Mouse (Mus musculus): ENCODE measurements around the gene Elf1. TPM values are rescaled to one million over a fixed set of nuclear protein-coding genes. Genes with fewer than 3 reads are reported as not detected.
"Not testable (repeated sequence)": the region's sequence is repeated elsewhere in the genome, so short reads cannot be mapped to it uniquely, and the experiment has no call there.

Gene Elf1
- polyA plus RNA-seq (2015; fragmentation: Nextera tagmentation; extraction: Ambion mirVana): 13.7 and 14.7 TPM in 2 replicates

DNA sequence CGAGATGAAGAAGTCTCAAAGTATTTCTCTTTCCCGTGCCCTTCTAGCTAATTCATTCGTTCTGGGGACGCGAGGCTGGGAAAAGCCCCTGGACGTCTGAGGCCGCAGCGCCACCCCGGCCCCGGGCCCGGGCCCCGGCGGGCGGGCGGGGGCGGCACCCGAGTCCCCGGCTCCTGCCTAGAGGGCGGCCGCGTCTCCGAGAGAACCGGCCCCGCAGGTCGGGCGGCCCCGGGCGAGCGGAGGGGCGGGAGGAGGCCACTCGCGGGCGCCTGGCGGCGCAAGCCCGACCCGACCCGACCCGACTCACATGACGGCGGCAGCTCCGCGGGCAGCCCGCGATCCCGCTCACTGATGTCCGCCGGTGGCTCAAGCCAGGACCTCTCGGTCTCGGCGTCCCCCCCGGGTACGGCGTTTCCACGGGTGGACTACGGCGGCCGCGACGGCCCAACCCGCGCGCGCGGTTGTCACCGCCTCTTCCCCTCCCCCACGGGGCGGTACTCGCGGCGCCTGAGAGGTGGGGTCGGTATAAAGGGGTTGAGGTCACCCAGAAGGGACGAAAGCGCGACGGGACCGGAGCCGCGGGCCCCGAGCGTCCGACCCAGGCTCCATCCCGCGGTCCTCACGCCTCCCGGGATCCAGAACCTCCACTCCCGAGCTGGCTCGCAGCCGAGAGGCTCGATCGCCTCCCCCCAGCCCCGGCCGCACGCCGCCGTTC is at the start of gene Elf1:
Elf1 (plus strand) TSS at position 571 of the 715 bp plus-strand sequence.
- Histone ChIP-seq H3K36me3 (peaks cover 25% of the 10 kb centered on the region), H3K4me3 (replicated peaks) (peak within 1 kb of the TSS; percentile 90), H3K9me3 (replicated peaks) (no peaks in the 10 kb centered on the region), H3K4me2 (peak within 1 kb of the TSS; percentile 79), H3K4me1 (peaks cover 40% of the 10 kb centered on the region), H3K9ac (peak within 1 kb of the TSS; percentile 96), H3K27me3 (no peaks in the 10 kb centered on the region), H3K27ac (peak within 1 kb of the TSS; percentile 100)
- peak; percentile 85 for ATAC-seq (replicated peaks; ENCODE audit: low FRiP score)
- 1% methylated on average over 89 of the region's 96 CpGs for WGBS

DNA sequence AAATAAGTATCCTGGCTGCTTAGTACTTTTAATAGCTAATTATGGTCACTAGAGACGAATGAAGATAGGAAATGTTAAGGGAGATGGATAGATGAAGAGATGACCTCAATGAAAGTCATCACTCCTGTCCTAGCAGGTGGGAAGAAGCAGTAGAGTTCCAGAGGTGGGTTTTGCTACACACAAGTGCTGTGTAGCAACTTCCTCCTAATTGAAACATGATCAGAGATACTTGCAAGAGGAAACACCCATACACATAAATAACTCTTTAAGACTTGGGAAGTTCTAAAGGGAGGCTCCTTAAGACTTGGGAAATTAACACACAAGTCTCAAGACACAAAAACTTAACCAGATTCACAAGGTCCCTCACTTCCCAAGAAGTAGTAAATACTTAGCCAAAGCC is 46.9 kb upstream of the Elf1 start:
- Histone ChIP-seq H3K27me3 (no peaks in the 10 kb centered on the region), H3K4me1 (no peaks in the 10 kb centered on the region), H3K36me3 (no peaks in the 10 kb centered on the region), H3K27ac (no peak overlapping the region), H3K4me3 (replicated peaks) (no peak overlapping the region), H3K9me3 (replicated peaks) (no peaks in the 10 kb centered on the region), H3K9ac (no peak overlapping the region), H3K4me2 (no peak overlapping the region)
- ATAC-seq (replicated peaks; ENCODE audit: low FRiP score): no peak
- WGBS: 84% methylated on average over 1 of the region's 1 CpGs

DNA sequence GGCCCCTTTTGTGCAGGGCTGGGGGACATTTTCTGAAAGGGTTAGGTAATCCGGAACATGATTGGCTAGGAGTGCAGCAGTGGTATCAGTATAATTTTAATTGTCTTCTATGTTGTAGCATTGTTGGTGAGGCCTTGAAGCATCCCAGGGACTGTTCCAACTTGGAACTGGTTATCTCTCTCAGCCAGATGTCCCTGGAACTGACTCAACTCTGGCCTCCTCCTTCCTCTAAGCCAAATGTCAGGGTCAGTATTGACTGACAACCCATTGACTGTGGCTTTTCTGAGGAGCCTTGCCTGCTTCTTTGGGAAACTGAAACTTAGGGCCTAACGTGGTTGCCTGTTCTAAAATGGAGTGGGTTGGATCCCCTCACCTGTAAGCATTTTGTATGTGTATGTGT is 40.3 kb upstream of the Elf1 start:
- H3K9ac ChIP-seq: no peak overlapping the region
- no peak for ATAC-seq (replicated peaks; ENCODE audit: low FRiP score)
- no peaks in the 10 kb centered on the region for H3K4me1 ChIP-seq
- H3K27me3 ChIP-seq: no peaks in the 10 kb centered on the region
- no peak overlapping the region for H3K4me2 ChIP-seq
- H3K36me3 ChIP-seq: no peaks in the 10 kb centered on the region
- H3K27ac ChIP-seq: no peak overlapping the region
- H3K9me3 ChIP-seq (replicated peaks): no peaks in the 10 kb centered on the region
- H3K4me3 ChIP-seq (replicated peaks): no peak overlapping the region
- WGBS: 81% methylated on average over 2 of the region's 2 CpGs

DNA sequence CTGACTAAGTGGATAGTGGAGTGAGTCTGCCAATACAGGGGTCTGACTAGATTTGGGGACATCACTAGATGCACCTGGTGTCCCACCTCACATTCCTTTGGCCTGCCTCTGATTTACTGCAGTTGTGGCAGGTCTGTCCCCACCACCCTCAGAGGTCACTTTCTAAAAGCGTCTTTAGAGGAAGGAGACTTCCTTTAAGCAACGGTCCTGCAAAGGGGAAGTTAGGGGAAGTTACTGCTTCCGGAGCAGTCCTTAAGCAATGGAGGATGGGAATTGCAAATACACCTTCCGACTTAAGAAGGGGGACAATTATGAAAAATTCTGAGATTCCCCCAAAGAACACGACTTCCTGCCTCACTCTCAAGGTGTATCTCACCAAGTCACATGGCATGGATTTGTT is 39.6 kb upstream of the Elf1 start:
- ATAC-seq (replicated peaks; ENCODE audit: low FRiP score): no peak
- H3K27me3 ChIP-seq: no peaks in the 10 kb centered on the region
- no peak overlapping the region for H3K4me3 ChIP-seq (replicated peaks)
- H3K4me1 ChIP-seq: no peaks in the 10 kb centered on the region
- H3K36me3 ChIP-seq: no peaks in the 10 kb centered on the region
- no peak overlapping the region for H3K27ac ChIP-seq
- no peaks in the 10 kb centered on the region for H3K9me3 ChIP-seq (replicated peaks)
- no peak overlapping the region for H3K9ac ChIP-seq
- WGBS: 78% methylated on average over 5 of the region's 5 CpGs
- no peak overlapping the region for H3K4me2 ChIP-seq

DNA sequence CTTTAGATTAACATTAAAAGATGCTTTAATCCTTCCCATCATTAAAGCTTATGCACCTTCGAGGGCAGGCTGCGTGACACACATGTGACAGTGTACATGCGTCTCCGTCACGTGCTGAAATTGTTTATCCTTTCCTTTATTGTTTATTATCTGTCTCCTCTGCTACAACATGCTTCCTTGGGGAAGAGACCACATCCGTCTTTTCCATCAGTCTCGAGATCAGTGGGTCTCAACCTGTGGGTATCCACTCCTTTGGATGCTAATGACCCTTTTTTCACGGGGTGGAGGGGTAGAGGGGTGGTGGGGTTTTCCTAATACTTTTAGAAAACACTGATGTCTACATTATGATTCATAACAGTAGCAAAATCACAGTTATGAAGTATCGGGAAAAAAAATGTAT is 36.4 kb upstream of the Elf1 start:
- WGBS: 91% methylated on average over 9 of the region's 9 CpGs
- Histone ChIP-seq H3K9me3 (replicated peaks) (no peaks in the 10 kb centered on the region), H3K4me2 (no peak overlapping the region), H3K27ac (no peak overlapping the region), H3K27me3 (no peaks in the 10 kb centered on the region), H3K4me1 (no peaks in the 10 kb centered on the region), H3K4me3 (replicated peaks) (no peak overlapping the region), H3K9ac (no peak overlapping the region), H3K36me3 (no peaks in the 10 kb centered on the region)
- no peak for ATAC-seq (replicated peaks; ENCODE audit: low FRiP score)

DNA sequence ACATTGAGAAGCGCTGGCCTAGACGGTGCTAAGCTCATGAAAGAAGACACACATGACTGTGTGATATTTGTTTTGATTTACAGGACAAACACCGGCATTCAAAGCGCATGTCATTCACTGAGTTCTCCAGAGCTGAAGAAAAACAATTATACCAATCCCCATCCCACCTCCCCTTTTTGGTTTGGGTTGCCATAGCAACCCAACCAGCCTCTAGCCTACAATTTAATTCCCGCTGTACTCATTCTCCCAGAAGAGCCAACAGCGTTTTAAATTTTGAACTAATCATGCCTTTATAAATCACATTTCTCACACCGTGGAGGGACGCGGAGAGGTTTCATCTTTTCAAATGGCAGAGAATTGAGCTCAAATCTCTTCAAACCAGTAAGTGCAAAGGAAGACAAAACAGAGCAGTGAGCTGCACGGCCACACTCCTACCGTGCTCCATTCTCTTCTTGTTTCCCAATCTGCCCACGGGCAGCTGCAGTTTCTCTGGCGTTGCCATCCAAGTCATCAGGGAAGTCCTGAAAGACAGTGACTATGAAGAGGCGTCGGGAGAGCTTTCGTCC is 35.9 kb upstream of the Elf1 start:
- H3K4me2 ChIP-seq: no peak overlapping the region
- no peak for ATAC-seq (replicated peaks; ENCODE audit: low FRiP score)
- no peak overlapping the region for H3K9ac ChIP-seq
- WGBS: 75% methylated on average over 16 of the region's 16 CpGs
- H3K4me1 ChIP-seq: no peaks in the 10 kb centered on the region
- no peak overlapping the region for H3K4me3 ChIP-seq (replicated peaks)
- H3K27ac ChIP-seq: no peak overlapping the region
- no peaks in the 10 kb centered on the region for H3K9me3 ChIP-seq (replicated peaks)
- H3K36me3 ChIP-seq: no peaks in the 10 kb centered on the region
- H3K27me3 ChIP-seq: no peaks in the 10 kb centered on the region

DNA sequence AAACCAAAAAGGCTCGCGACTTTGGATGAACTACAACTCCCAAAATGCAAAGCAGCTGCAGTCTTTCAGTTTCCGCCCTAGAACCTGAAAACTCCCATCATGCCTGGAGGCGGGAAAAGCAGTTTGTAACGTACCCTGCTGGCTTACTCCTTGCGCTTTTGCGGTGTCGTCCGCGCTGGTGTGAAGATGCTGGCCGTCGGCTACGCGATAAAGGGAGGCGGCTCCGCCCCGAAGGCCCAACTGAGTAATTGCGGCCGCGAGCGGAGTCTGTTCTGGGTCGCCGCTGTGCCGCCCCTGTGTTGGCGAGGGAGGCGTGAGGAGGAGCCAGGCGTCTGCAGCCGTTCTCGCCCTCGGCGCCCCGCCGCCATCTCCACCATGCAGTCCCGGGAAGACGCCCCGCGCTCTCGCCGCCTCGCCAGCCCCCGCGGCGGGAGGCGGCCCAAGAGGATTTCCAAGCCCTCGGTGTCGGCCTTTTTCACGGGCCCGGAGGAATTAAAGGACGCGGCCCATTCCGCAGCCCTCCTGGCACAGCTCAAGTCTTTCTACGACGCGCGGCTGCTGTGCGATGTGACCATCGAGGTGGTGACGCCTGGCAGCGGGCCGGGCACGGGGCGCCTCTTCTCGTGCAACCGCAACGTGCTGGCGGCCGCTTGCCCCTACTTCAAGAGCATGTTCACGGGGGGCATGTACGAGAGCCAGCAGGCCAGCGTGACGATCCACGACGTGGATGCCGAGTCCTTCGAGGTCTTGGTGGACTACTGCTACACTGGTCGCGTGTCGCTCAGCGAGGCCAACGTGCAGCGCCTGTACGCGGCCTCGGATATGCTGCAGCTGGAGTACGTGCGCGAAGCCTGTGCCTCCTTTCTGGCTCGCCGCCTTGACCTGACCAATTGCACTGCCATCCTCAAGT is 29.1 kb upstream of the Elf1 start, which contains the start of gene Kbtbd6:
Kbtbd6 (plus strand) TSS at position 155 of the 910 bp plus-strand sequence.
- H3K4me1 ChIP-seq; H3K36me3 ChIP-seq; H3K9me3 ChIP-seq (replicated peaks); H3K27me3 ChIP-seq: not testable (repeated sequence)
- ATAC-seq (replicated peaks; ENCODE audit: low FRiP score): peak; percentile 91
- WGBS: 11% methylated on average over 39 of the region's 89 CpGs
- Histone ChIP-seq H3K9ac (peak within 1 kb of the TSS; percentile 48; the same call in 1 of the 2 replicates), H3K4me3 (replicated peaks) (peak within 1 kb of the TSS; percentile 63), H3K27ac (peak within 1 kb of the TSS; percentile 59; the same call in 1 of the 2 replicates), H3K4me2 (peak within 1 kb of the TSS; percentile 88)

DNA sequence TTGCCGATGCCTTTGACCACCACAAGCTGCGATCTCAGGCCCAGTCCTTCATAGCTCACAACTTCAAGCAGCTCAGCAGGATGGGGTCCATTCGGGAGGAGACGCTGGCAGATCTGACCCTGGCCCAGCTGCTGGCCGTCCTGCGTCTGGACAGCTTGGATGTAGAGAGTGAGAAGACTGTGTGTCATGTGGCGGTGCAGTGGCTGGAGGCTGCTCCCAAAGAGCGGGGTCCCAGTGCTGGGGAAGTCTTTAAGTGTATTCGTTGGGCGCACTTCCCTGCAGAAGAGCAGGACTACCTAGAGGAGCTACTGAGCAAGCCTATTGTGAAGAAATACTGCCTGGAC is 28.4 kb upstream of the Elf1 start:
- H3K27me3 ChIP-seq; H3K36me3 ChIP-seq; H3K4me1 ChIP-seq; H3K27ac ChIP-seq; H3K9ac ChIP-seq; H3K9me3 ChIP-seq (replicated peaks); H3K4me2 ChIP-seq; H3K4me3 ChIP-seq (replicated peaks): not testable (repeated sequence)
- WGBS: 97% methylated on average over 8 of the region's 10 CpGs
- 0 out of 2 replicates have a peak, but pooled peaks have one; percentile 19 for ATAC-seq (replicated peaks; ENCODE audit: low FRiP score)

DNA sequence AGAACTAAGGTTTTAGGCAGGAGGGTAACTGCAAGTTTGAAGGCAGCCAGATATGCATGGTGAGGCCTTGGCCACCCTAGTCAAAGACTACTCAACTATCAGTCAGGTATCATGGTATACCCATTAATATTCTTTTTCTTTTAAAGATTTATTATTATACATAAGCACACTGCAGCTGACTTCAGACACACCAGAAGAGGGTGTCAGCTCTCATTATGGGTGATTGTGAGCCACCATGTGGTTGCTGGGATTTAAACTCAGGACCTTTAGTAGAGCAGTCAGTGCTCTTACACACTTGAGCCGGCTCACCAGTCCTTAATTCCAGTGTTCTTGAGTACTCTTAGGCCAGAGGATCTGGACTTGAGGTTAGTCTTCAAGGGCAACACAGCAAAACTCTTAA is 20.6 kb upstream of the Elf1 start:
- Histone ChIP-seq H3K4me1 (no peaks in the 10 kb centered on the region), H3K9ac (no peak overlapping the region), H3K27me3 (no peaks in the 10 kb centered on the region), H3K9me3 (replicated peaks) (no peaks in the 10 kb centered on the region), H3K4me3 (replicated peaks) (no peak overlapping the region), H3K4me2 (no peak overlapping the region), H3K27ac (no peak overlapping the region), H3K36me3 (peaks cover 45% of the 10 kb centered on the region)
- WGBS: 86% methylated on average over 1 of the region's 1 CpGs
- no peak for ATAC-seq (replicated peaks; ENCODE audit: low FRiP score)

DNA sequence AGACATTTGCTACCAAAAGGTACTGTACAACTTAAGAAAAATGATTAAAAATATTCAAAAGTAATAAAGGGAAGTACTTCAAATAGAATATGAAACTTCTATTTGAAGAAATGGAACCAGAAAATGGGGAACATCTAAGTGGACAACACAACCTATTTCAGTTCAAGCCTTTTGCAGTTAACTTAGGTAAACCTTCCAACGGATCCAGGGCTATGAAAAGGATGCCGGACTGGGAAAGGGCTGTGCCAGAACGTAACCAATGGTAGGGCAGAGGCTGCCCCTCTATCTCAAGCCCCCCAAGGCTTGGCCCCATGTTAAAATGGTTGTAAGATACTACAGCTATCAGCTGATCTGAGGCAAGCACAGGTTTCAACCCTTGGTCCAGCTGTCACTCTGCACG is 20.0 kb upstream of the Elf1 start:
- WGBS: 94% methylated on average over 4 of the region's 4 CpGs

DNA sequence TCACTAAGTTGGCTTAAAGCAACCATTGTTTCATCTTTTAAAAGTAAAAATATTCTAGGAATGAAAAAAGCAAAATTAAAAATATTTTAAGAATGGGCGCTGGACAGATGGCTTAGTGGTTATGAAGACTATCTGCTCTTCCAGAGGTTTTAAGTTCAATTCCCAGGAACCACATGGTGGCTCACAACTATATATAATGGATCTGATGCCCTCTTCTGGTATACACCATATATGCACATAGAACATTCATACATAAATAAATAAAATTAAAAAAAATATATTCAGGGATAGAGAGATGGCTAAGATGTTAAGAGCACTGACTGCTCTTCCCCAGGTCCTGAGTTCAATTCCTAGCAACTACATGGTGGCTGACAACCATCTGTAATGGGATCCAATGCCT is 15.4 kb upstream of the Elf1 start:
- H3K9ac ChIP-seq: no peak overlapping the region
- peaks cover 83% of the 10 kb centered on the region for H3K36me3 ChIP-seq
- no peak overlapping the region for H3K4me2 ChIP-seq
- no peaks in the 10 kb centered on the region for H3K9me3 ChIP-seq (replicated peaks)
- H3K27ac ChIP-seq: no peak overlapping the region
- 87% methylated on average over 1 of the region's 1 CpGs for WGBS
- H3K27me3 ChIP-seq: no peaks in the 10 kb centered on the region
- no peak for ATAC-seq (replicated peaks; ENCODE audit: low FRiP score)
- H3K4me3 ChIP-seq (replicated peaks): no peak overlapping the region
- no peaks in the 10 kb centered on the region for H3K4me1 ChIP-seq

More for the DNA sequence above, 20.0 kb upstream of the Elf1 start:
- Histone ChIP-seq H3K36me3 (peaks cover 50% of the 10 kb centered on the region), H3K27ac (no peak overlapping the region), H3K4me2 (no peak overlapping the region), H3K27me3 (no peaks in the 10 kb centered on the region), H3K9ac (no peak overlapping the region), H3K9me3 (replicated peaks) (no peaks in the 10 kb centered on the region), H3K4me1 (no peaks in the 10 kb centered on the region), H3K4me3 (replicated peaks) (no peak overlapping the region)
- no peak for ATAC-seq (replicated peaks; ENCODE audit: low FRiP score)

DNA sequence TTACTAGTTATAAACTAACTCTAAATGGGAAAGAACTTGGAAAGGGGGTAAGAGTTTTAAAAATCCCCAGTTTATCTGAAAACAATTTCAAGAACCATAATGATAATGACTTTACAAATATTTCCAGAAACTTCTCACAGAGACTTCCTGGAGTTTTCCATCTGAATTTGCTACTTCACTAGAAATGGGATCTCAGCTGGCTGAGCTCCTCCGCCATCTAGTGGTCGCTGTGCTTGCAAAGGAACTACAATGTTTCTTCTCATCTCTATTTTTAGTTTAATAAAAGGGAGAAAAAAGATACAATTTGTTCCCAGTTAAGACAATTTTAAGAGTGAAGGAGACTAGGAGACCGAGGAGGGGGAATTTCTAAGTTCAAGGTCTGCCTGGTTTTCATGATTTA is 13.4 kb upstream of the Elf1 start:
- Histone ChIP-seq H3K9me3 (replicated peaks) (no peaks in the 10 kb centered on the region), H3K4me1 (no peaks in the 10 kb centered on the region), H3K36me3 (peaks cover 86% of the 10 kb centered on the region), H3K27me3 (no peaks in the 10 kb centered on the region), H3K4me3 (replicated peaks) (no peak overlapping the region), H3K27ac (no peak overlapping the region), H3K4me2 (no peak overlapping the region), H3K9ac (no peak overlapping the region)
- 32% methylated on average over 3 of the region's 3 CpGs for WGBS
- ATAC-seq (replicated peaks; ENCODE audit: low FRiP score): no peak

Data from kidney, embryonic 15.5 days (tissue).